Mouse (Mus musculus): Measurements from ENCODE around the gene Ly6g6e. TPM values are rescaled to one million over a fixed set of nuclear protein-coding genes. Genes with fewer than 3 reads are reported as not detected.
A peak's percentile ranks its signal among the peaks of the same experiment; 100 is the strongest.

Gene Ly6g6e
- polyA plus RNA-seq, 1 experiment from 2014 or later, result 0.53 TPM

DNA sequence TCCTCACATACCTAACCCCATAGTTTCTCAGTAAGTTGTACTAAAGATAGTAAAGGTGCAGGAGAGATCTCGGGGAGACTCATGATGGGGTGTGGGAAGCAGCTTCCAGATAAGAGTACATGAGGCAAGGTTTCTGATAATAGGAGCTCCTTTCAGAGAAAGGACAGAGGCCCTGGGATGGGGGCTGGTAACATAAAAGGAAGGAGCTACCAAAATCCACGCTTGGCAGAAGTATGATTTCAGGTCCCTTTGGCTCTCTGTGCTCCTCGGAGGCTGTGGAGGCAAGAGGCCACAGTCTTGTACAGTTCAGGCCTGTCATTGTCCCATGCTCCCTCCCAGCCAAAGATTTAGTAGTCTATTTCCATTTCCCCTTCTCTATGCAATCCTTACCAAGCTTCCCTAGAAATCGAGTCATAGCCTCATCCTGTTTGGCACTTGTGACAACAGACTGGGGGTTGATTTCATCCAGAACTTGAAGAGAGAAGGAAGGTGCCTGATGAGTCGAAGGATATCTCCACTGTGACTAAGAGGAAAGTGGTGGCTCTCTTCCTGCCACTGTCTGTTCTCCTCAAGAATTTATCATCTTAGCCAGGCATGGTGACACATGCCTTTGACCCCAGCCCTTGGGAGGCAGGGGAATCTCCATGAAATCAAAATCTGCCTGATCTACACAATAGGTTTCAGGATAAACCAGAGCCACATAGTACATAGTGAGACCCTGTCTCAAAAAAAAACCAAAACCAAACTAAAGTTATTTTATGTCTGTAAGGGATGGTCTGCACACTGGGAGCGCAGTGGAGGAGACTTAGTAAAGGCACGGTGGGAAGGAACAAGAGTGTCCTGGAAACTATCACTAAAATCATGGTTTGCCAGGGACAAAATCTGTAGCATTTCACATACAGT is 31.5 kb upstream of the Ly6g6e start:
- WGBS, result 84% methylated on average over 7 of the region's 7 CpGs
- no peak overlapping the region for H3K9ac ChIP-seq
- no peak for ATAC-seq (ENCODE audit: low FRiP score, low read depth)

DNA sequence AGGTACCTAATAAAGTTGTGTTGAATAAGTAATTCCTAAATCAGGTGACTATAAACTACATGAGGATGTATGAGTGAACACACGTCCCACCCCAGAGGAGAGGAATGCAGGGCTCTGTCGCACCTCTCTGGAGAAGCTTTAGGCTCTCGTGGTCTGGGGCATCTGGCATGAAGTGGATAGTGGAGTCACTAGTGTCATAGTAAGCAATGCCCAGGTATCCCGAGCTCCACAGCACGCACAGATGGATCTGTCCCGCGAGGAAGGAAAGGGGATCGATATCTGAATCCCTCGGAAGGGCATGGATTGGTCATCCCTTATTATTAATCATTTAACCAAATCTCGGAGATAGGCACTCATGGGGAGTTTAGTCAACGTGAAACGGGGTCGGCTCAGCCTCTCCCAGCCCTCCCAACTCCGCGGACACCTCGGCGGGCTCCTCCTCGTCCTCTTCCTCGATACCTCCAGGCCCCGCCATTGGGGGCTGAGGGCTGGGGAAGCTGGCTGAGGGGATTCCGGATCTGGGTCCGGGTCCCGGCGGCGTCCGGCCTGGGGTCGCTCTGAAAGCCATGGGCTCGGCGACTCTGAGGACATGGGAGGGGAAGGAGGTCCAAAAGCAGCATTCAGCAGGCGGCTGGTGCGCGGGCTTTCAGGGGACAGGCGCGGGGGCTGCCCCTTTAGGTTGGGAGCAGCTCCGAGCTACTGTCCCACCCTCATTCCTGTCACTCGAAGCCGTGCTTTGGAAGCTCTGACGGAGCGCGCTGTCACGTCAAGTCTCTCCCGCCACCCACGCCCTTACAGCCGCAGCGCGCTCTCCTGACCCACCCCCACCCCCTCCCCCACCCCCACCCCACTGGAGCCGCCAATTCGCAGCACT is 30.7 kb upstream of the Ly6g6e start:
- peak; percentile 84 for ATAC-seq (ENCODE audit: low FRiP score, low read depth)
- 5% methylated on average over 48 of the region's 48 CpGs for WGBS
- peaks cover 19% of the 10 kb centered on the region for H3K4me1 ChIP-seq (replicated peaks)
- H3K4me3 ChIP-seq, result peak overlapping the region; percentile 63
- H3K27me3 ChIP-seq, result no peaks in the 10 kb centered on the region
- no peaks in the 10 kb centered on the region for H3K9me3 ChIP-seq
- H3K27ac ChIP-seq (replicated peaks), result peak overlapping the region; percentile 71
- peak overlapping the region; percentile 98 for H3K4me2 ChIP-seq
- H3K36me3 ChIP-seq, result no peaks in the 10 kb centered on the region
- peak overlapping the region; percentile 71 for H3K9ac ChIP-seq

More for the DNA sequence above, 31.5 kb upstream of the Ly6g6e start:
- H3K4me3 ChIP-seq, result peak overlapping the region; percentile 63; the same call in 1 of the 2 replicates
- no peaks in the 10 kb centered on the region for H3K9me3 ChIP-seq
- no peaks in the 10 kb centered on the region for H3K36me3 ChIP-seq
- H3K27ac ChIP-seq (replicated peaks), result no peak overlapping the region
- H3K4me2 ChIP-seq, result peak overlapping the region; percentile 98
- H3K4me1 ChIP-seq (replicated peaks), result peaks cover 19% of the 10 kb centered on the region
- H3K27me3 ChIP-seq, result no peaks in the 10 kb centered on the region

DNA sequence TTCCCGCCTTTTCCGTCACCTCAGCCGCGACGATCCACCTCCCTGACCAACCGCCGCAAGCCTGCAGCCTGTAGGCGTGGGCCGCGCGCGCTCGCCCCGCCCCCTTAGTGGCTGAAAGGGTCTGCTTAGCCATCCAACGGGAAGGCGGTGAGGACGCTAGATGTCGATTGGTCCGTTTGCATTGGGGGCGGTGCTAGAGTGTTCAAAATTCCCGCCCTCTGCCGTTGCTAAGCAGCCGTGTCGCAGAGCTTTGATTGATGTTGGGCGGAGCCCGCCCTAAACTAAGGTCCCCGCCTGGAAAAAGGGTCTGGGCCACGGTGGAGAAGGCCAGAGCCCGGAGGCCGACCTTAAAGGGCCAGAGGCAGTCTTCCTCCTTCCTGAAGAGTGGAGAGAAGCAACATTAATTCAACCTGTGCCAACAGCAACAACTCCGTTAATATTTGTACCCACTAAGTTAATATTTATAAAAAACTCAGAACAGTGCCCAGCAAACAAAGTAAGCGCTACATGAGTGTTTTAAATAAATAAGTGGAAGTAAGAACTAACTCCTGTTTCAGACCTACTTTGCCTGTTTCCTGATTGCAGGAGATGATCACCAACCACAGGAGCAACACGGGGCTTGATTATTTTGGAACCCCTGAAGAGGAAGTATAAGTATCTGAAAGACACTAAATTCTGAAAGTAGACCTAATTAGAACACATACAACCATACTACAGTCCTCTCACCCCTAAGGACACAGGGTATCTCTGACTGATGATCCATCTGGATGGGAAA is 29.8 kb upstream of the Ly6g6e start, which contains the start of gene Msh5:
Msh5 (minus strand) TSS at position 65 of the 775 bp plus-strand sequence.
- H3K36me3 ChIP-seq, result no peaks in the 10 kb centered on the region
- 3% methylated on average over 33 of the region's 33 CpGs for whole genome bisulfite sequencing
- peak within 1 kb of the TSS; percentile 71 for H3K27ac ChIP-seq (replicated peaks)
- H3K9me3 ChIP-seq, result no peaks in the 10 kb centered on the region
- H3K4me3 ChIP-seq, result peak within 1 kb of the TSS; percentile 63
- ATAC-seq (ENCODE audit: low FRiP score, low read depth), result peak; percentile 98
- peak within 1 kb of the TSS; percentile 71 for H3K9ac ChIP-seq
- H3K4me2 ChIP-seq, result peak within 1 kb of the TSS; percentile 98
- peaks cover 27% of the 10 kb centered on the region for H3K4me1 ChIP-seq (replicated peaks)
- no peaks in the 10 kb centered on the region for H3K27me3 ChIP-seq

DNA sequence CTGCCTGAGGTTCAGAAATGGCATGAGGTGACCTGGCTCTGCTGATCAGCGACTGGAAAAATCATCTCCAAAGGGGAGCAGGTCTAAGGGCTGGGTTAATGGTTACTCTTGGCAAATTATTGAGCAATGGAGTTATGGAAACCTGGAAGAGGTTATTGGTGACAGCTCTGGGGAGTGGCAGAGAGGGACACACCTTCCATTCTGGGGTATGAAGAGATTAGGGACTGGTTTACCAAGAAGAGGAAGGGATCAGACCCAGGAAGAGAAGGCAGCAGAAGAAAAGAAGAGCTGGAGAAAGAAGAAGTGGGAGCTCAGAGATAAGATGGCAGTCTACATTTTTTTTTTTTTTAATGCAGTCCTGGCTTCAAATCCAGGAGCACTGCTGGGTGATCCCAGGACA is 29.0 kb upstream of the Ly6g6e start:
- Histone ChIP-seq H3K9ac (no peak overlapping the region), H3K27me3 (no peaks in the 10 kb centered on the region), H3K4me3 (no peak overlapping the region), H3K4me2 (peak overlapping the region; percentile 0; the same call in 1 of the 2 replicates), H3K36me3 (no peaks in the 10 kb centered on the region), H3K27ac (replicated peaks) (no peak overlapping the region), H3K9me3 (no peaks in the 10 kb centered on the region), H3K4me1 (replicated peaks) (peaks cover 34% of the 10 kb centered on the region)
- no peak for ATAC-seq (ENCODE audit: low FRiP score, low read depth)
- 51% methylated on average over 1 of the region's 1 CpGs for WGBS

DNA sequence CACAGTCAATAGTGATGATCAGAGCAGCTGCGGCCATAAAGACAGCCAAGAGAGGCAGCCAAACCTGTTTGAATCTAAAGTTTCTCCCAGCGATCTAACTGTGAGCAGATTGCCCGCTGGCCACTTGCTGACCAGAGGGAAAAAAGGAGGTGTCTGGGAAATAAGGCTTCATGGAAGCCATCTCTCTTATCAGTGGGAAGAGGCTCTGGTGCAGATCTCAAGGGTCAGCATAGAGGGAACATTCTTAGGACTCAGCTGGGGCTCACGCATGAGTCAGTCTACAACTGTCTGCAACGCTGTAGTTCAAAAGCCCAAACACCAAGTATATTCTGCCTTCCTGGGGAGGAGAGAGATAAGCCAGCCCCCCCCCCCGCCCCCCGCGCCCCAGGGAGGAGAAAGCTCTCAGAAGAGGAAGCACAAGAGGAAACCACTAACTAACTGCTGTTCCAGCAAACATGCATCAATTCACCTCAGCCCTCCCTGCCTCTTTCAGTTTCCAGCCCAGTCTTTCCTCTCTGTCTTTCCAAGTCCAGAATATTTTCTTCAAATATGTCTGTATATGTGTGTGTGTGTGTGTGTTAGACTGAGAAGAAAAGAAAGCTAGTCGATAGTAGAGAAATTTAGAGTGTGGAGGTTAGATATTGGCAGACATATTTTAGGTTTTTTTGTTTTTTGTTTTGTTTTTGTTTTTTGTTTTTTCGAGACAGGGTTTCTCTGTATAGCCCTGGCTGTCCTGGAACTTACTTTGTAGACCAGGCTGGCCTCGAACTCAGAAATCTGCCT is 28.4 kb upstream of the Ly6g6e start:
- Histone ChIP-seq H3K27ac (replicated peaks) (no peak overlapping the region), H3K9me3 (no peaks in the 10 kb centered on the region), H3K36me3 (no peaks in the 10 kb centered on the region), H3K27me3 (no peaks in the 10 kb centered on the region), H3K4me2 (peak overlapping the region; percentile 0; the same call in 1 of the 2 replicates), H3K9ac (no peak overlapping the region), H3K4me3 (no peak overlapping the region), H3K4me1 (replicated peaks) (peaks cover 40% of the 10 kb centered on the region)
- WGBS, result 44% methylated on average over 11 of the region's 11 CpGs
- no peak for ATAC-seq (ENCODE audit: low FRiP score, low read depth)

DNA sequence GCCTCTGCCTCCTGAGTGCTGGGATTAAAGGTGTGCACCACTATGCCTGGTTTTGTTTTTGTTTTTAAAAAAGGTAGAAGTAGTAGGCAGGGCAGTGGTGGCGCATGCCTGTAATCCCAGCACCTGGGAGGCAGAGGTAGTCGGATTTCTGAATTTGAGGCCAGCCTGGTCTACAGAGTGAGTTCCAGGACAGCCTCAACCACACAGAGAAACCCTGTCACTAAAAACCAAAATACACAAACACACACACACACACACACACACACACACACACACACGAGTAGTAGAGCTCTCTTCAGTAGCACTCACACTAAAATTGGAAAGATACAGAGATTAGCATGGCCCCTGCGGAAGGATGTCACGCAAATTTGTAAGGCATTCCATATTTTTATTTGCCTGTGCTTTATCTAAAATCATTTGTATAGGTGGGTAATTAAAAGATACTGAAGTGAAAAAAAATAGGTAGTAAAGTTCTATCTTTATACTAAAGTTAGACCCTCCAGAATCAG is 27.7 kb upstream of the Ly6g6e start:
- Histone ChIP-seq H3K9me3 (no peaks in the 10 kb centered on the region), H3K27ac (replicated peaks) (0 out of 2 replicates have a peak overlapping the region, but pooled peaks have one; percentile 83), H3K4me3 (no peak overlapping the region), H3K36me3 (0 out of 2 replicates have a peak, but pooled peaks cover 1% of the 10 kb centered on the region), H3K27me3 (no peaks in the 10 kb centered on the region), H3K4me2 (peak overlapping the region; percentile 60), H3K9ac (no peak overlapping the region), H3K4me1 (replicated peaks) (peaks cover 41% of the 10 kb centered on the region)
- 82% methylated on average over 5 of the region's 5 CpGs for WGBS
- no peak for ATAC-seq (ENCODE audit: low FRiP score, low read depth)

DNA sequence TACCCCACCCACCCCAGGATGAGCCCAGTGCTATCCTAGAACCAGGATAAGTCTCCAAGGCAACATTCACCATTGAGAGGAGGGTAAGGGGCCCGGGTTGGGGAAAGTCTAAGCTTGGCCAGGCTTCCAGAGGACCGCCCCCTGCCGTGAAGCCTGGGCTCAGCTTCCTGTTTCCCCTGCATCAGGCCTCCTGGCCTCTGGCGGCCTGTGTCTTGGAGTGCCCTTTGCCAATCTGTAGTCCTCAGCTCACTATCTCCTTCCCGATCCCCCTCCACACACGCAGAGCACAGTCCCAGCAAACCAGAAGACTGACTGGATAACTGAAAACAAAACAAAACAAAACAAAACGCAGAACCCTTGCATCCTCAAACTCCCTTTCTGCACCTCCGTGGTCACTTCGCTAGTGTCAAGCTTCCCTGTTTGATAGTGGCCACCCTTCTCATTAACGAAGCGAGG is 27.1 kb upstream of the Ly6g6e start, which contains the start of gene Clic1:
Clic1 (plus strand) TSS at position 406 of the 456 bp plus-strand sequence.
- Histone ChIP-seq H3K9me3 (no peaks in the 10 kb centered on the region), H3K4me2 (peak within 1 kb of the TSS; percentile 60), H3K27ac (replicated peaks) (peak within 1 kb of the TSS; percentile 83), H3K27me3 (no peaks in the 10 kb centered on the region), H3K4me1 (replicated peaks) (peaks cover 41% of the 10 kb centered on the region), H3K9ac (peak within 1 kb of the TSS; percentile 38), H3K36me3 (0 out of 2 replicates have a peak, but pooled peaks cover 5% of the 10 kb centered on the region), H3K4me3 (peak within 1 kb of the TSS; percentile 36)
- no peak for ATAC-seq (ENCODE audit: low FRiP score, low read depth)
- WGBS, result 5% methylated on average over 11 of the region's 11 CpGs

DNA sequence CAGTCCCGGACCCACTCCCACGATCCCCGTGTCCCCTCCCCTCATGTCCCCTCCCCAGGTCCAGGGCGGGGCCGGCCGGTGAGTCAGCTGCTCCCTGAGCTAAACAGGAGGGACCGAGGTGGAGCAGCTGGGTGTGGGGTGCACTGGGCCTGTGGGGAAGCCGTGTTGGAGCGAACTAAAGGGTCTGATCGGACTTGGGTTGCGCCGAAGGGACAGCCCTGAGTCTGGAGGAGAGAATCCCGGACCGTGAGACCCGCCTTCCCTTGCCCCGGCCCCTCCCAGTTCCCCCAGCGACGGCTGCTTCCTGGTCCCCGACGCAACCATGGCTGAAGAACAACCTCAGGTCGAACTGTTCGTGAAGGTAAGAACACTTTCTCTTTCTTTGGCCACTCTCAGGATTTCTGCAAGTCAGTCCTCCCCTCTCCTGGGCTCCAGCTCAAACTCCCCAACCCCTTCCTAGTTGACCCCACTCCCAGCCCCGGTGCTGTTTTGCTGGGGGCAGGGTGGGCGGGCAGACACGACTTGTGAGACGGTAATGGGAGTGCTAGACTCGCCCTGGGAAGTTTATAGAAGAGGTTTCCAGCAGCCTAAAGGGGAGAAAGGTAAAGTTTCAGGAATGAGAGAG is 26.5 kb upstream of the Ly6g6e start:
- peak overlapping the region; percentile 36 for H3K4me3 ChIP-seq
- 1% methylated on average over 27 of the region's 27 CpGs for WGBS

DNA sequence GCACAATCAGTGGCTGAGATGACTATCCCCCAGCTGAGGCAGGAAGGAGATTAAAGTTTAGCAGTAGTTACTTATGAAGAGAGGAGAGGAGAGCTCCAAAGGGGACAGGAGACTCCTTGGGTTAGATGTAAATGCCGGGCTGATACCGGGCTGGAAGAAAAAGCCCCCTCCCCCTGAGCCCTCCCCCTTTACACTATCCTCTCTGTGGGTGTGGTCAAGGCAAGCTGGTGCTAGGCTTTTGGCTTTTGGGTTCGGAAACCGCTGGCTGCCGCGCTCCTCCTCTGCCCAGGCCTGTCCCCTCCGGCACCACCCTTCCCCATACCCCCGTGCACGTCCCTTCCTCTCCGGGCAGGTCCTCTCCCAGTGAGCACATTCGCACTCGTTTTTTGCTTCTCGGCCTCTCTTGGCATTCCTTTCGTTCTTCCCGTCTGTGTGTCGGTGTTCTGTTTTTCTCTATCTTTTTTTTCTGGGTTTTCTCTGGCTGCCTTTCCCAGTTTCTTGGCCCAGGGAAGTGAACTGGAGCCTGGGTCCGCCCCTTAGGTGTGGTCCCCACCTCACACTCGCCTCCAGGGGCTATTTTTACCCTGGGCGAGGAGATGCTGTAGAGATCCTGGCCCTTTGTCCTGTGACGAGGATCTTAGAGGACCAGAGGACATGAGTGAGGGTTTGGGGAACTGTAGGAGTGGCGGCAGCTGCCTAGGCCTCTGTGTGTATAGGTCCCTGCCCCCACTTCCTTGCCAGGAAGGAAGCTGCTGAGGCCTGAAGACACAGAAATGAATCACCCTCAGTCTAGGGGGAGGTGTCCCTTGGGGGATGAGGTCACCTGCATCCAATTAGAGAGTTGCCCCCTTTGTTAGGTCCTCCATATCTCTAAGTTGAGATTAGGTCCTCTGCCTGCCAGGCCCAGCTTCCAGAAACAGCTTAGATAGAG is 25.3 kb upstream of the Ly6g6e start:
- no peaks in the 10 kb centered on the region for H3K27me3 ChIP-seq
- H3K4me2 ChIP-seq, result peak overlapping the region; percentile 60
- no peaks in the 10 kb centered on the region for H3K9me3 ChIP-seq
- H3K4me1 ChIP-seq (replicated peaks), result peaks cover 35% of the 10 kb centered on the region
- peak overlapping the region; percentile 79 for H3K27ac ChIP-seq (replicated peaks)
- peak overlapping the region; percentile 36 for H3K4me3 ChIP-seq
- ATAC-seq (ENCODE audit: low FRiP score, low read depth), result no peak
- peak overlapping the region; percentile 38 for H3K9ac ChIP-seq
- H3K36me3 ChIP-seq, result 0 out of 2 replicates have a peak, but pooled peaks cover 5% of the 10 kb centered on the region
- WGBS, result 5% methylated on average over 21 of the region's 21 CpGs

More for the DNA sequence above, 26.5 kb upstream of the Ly6g6e start:
- Histone ChIP-seq H3K4me1 (replicated peaks) (peaks cover 41% of the 10 kb centered on the region), H3K9ac (peak overlapping the region; percentile 38), H3K27ac (replicated peaks) (peak overlapping the region; percentile 83), H3K4me2 (peak overlapping the region; percentile 60), H3K27me3 (no peaks in the 10 kb centered on the region), H3K36me3 (0 out of 2 replicates have a peak, but pooled peaks cover 5% of the 10 kb centered on the region), H3K9me3 (no peaks in the 10 kb centered on the region)
- no peak for ATAC-seq (ENCODE audit: low FRiP score, low read depth)
